In the genomic region with DNA sequence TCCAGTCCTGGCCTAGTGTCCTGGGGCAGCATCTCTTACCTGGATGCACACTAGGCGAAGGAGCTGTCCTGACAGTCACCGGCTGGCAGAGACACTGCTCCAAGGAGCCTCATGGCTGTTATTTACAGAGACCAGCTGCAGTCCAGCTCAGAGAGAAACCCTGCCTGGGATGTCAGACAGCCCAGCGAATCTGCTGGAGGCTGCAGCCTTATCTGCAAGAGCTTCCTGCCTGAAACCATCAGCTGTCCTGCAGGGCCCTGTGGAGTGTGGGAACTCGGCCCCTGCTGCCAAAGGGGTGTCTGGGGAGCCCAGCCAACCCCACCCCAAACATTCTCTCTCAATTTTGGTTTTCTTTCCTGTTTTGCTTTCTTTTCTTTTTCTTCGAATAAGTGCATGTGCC, we compare ENCODE assay signal across 9 mouse cellular contexts. TPM values are rescaled to one million over a fixed set of nuclear protein-coding genes. Genes with fewer than 3 reads are reported as not detected.
DNase-seq lines count a peak whose midpoint lies in the region; ATAC-seq and TF ChIP-seq lines count a peak whose summit lies in the region.
"Had no signal": no experiment of that assay in that cellular context is flagged by ENCODE, and none has a peak within 500 bp of the region (broad histone marks: within the 10 kb centered on the region; RNA-seq: fewer than 3 reads in every experiment).

A gene (minus strand): TSS at position 183 of the 400 bp plus-strand sequence.

- peak; percentile 80 for ATAC-seq in lung, embryonic 16.5 days (ENCODE audit: low read depth)
- peak; percentile 17; the same call in 1 of the 2 replicates for ATAC-seq in liver, embryonic 15.5 days (ENCODE audit: insufficient read depth)
- ATAC-seq in inflammation-experienced regulatory T-cells, adult 6 months: no peak

- no peak within 1 kb of the TSS for H3K9ac ChIP-seq in lung, embryonic 16.5 days (ENCODE audit: low read length)
- H3K9ac ChIP-seq in liver, embryonic 15.5 days: no peak within 1 kb of the TSS

- WGBS in lung, embryonic 16.5 days: 13% methylated on average over 5 of the region's 5 CpGs
- WGBS in lung, adult 2 months: 24% methylated on average over 5 of the region's 5 CpGs
- 16% methylated on average over 5 of the region's 5 CpGs for WGBS in liver, embryonic 15.5 days (ENCODE audit: insufficient replicate concordance)

- peak within 1 kb of the TSS; percentile 41 for H3K27ac ChIP-seq in lung, embryonic 16.5 days (ENCODE audit: low read length)
- no peak within 1 kb of the TSS for H3K27ac ChIP-seq in liver, embryonic 15.5 days (replicated peaks)

- no peak within 1 kb of the TSS for H3K4me3 ChIP-seq in lung, embryonic 16.5 days (ENCODE audit: low read length)
- no peak within 1 kb of the TSS for H3K4me3 ChIP-seq in lung, adult 2 months (replicated peaks; ENCODE audit: extremely low read depth, low read depth, low read length)
- H3K4me3 ChIP-seq in liver, embryonic 15.5 days (replicated peaks): no peak within 1 kb of the TSS

- H3K9me3 ChIP-seq in lung, embryonic 16.5 days (ENCODE audit: control insufficient read depth, low read length): no peaks in the 10 kb centered on the region
- no peaks in the 10 kb centered on the region for H3K9me3 ChIP-seq in liver, embryonic 15.5 days (replicated peaks)

- H3K4me1 ChIP-seq in lung, embryonic 16.5 days (replicated peaks; ENCODE audit: control insufficient read depth, insufficient read depth, low read length): peaks cover 21% of the 10 kb centered on the region
- no peaks in the 10 kb centered on the region for H3K4me1 ChIP-seq in lung, adult 2 months (ENCODE audit: control insufficient read depth, insufficient read depth, low read length)
- H3K4me1 ChIP-seq in liver, embryonic 15.5 days (replicated peaks): peaks cover 16% of the 10 kb centered on the region

- DNase-seq in lung, adult 2 months: no peak
- DNase-seq in heart, adult 8-10 months (ENCODE audit: low spot score): peak; percentile 44
- peak; percentile 23 to 34 for DNase-seq in heart, postnatal 36 days
- DNase-seq in c-Kit-positive CD71-positive TER-119-positive erythroid progenitor cells, embryonic 14.5 days (ENCODE audit: low spot score): no peak
- DNase-seq in spleen, postnatal 10 days (ENCODE audit: low spot score in 2 of 2): no peak
- DNase-seq: gastrocnemius, postnatal 14 days had no signal

- H3K36me3 ChIP-seq in lung, embryonic 16.5 days (ENCODE audit: control insufficient read depth, insufficient read depth, low read length): peaks cover 2% of the 10 kb centered on the region; the same call in 1 of the 2 replicates
- H3K36me3 ChIP-seq in liver, embryonic 15.5 days (replicated peaks): peaks cover 1% of the 10 kb centered on the region; the same call in 1 of the 2 replicates

- no peaks in the 10 kb centered on the region for H3K27me3 ChIP-seq in lung, embryonic 16.5 days (ENCODE audit: control insufficient read depth, insufficient read depth, low read depth, low read length)
- no peaks in the 10 kb centered on the region for H3K27me3 ChIP-seq in liver, embryonic 15.5 days

- no peak for TF ChIP-seq CTCF in lung, adult 2 months (IDR thresholded peaks at IDR 0.05; ENCODE audit: insufficient read depth, low read length)

- TF ChIP-seq POLR2A in lung, adult 2 months (IDR thresholded peaks at IDR 0.05; ENCODE audit: borderline replicate concordance, extremely low read depth, low read depth, low read length): no peak

- intact Hi-C loops in heart, postnatal 36 days (cut with DNase I): no loop called here

- no peak within 1 kb of the TSS for H3K4me2 ChIP-seq in lung, embryonic 16.5 days (ENCODE audit: low read depth, low read length)
- no peak within 1 kb of the TSS; the same call in 1 of the 2 replicates for H3K4me2 ChIP-seq in liver, embryonic 15.5 days

RNA-seq across cellular contexts. Expression of the gene that starts here (rescaled TPM):
- polyA plus RNA-seq in lung, embryonic 16.5 days (2015; fragmentation: Nextera tagmentation; extraction: Ambion mirVana): 4.3 and 5.0 TPM in 2 replicates
- polyA plus RNA-seq in lung, adult 2 months (2012; rRNA removed): 0.91 and 1.0 TPM in 2 replicates
- total RNA-seq in heart, adult 8-10 months (2022): 10 to 100 TPM; 11.8 to 18.1 (median 14.3) TPM
- total RNA-seq in heart, postnatal 36 days (2021): 10 to 100 TPM; 20.5 to 20.8 TPM
- 15.6 and 17.8 TPM in 2 replicates for polyA plus RNA-seq in liver, embryonic 15.5 days (2015; fragmentation: Nextera tagmentation; extraction: Ambion mirVana)
- polyA plus RNA-seq in inflammation-experienced regulatory T-cells, adult 6 months (2017; shearing (Covaris generic)): under 1 TPM in 1 of 3 experiments, not detected in 2; 0.31 TPM

Comparison
In these comparisons a context has a peak if more than half of its experiments do, and no peak if none do; other contexts are left out.
1. DNase-seq: peak in heart, adult 8-10 months (single experiment) and heart, postnatal 36 days (2 of 2); none in lung, adult 2 months (single experiment), c-Kit-positive CD71-positive TER-119-positive erythroid progenitor cells, embryonic 14.5 days (single experiment) and spleen, postnatal 10 days (0 of 2).